Mouse (Mus musculus) forebrain, embryonic 14.5 days (tissue): ENCODE measurements at regions not wholly inside any gene's neighbourhood (a gene's known extent, or its start where the extent isn't known, plus 50 kb on each side); places are given as distances from the start of the nearest gene placed in this dataset.

Experiments
- ATAC-seq: fragments of 200-750 bp; cut with Nextera tagmentation; 2 replicates; pipeline ENCODE4 v1.8.0; 2017; ENCODE audit warnings: mild to moderate bottlenecking, moderate library complexity
- DNase-seq: peaks from one replicate; pipeline ENCODE4 v3.0.0-alpha.2; 2015; ENCODE audit warnings: low spot score
- H3K27ac ChIP-seq: fragments of 300-500 bp; sonication (generic); 2 replicates; pipeline ENCODE4 v1.5.1; 2014; ENCODE audit warnings: low read depth, mild to moderate bottlenecking, control low read depth, low read length, moderate library complexity
- H3K27me3 ChIP-seq: fragments of 300-500 bp; sonication (generic); replicated peaks from 2 replicates; pipeline ENCODE4 v1.6.1; 2014; ENCODE audit warnings: low read length, control low read depth, mixed read lengths; ENCODE audit not compliant: control insufficient read depth, insufficient read depth
- H3K36me3 ChIP-seq: fragments of 300-500 bp; sonication (generic); 2 replicates; pipeline ENCODE4 v1.6.1; 2014; ENCODE audit warnings: low read length, control low read depth; ENCODE audit not compliant: control insufficient read depth, insufficient read depth
- H3K4me1 ChIP-seq: fragments of 300-500 bp; sonication (generic); 2 replicates; pipeline ENCODE4 v1.6.1; 2014; ENCODE audit warnings: antibody characterized with exemption, low read length, control low read depth; ENCODE audit not compliant: control insufficient read depth, insufficient read depth
- H3K4me2 ChIP-seq: fragments of 300-500 bp; sonication (generic); 2 replicates; pipeline ENCODE4 v1.6.1; 2014; ENCODE audit warnings: mild to moderate bottlenecking, control low read depth, low read length
- H3K4me3 ChIP-seq: fragments of 300-500 bp; sonication (generic); 2 replicates; pipeline ENCODE4 v1.5.1; 2014; ENCODE audit warnings: low read depth, low read length, control low read depth
- H3K9ac ChIP-seq: fragments of 300-500 bp; sonication (generic); 2 replicates; pipeline ENCODE4 v1.6.1; 2014; ENCODE audit warnings: mild to moderate bottlenecking, low read length, control low read depth, moderate library complexity
- H3K9me3 ChIP-seq: fragments of 300-500 bp; sonication (generic); replicated peaks from 2 replicates; pipeline ENCODE4 v1.6.1; 2016; ENCODE audit warnings: low read length, control low read depth, mixed read lengths; ENCODE audit not compliant: control insufficient read depth
- WGBS: fragments of 180-500 bp; shearing (Covaris S2); extraction: QIAGEN DNeasy Blood & Tissue Kit; methylation state at CpG from one replicate; pipeline ENCODE4 v1.1.7; 2014; 5-methylcytosine and 5-hydroxymethylcytosine counted together

DNA sequence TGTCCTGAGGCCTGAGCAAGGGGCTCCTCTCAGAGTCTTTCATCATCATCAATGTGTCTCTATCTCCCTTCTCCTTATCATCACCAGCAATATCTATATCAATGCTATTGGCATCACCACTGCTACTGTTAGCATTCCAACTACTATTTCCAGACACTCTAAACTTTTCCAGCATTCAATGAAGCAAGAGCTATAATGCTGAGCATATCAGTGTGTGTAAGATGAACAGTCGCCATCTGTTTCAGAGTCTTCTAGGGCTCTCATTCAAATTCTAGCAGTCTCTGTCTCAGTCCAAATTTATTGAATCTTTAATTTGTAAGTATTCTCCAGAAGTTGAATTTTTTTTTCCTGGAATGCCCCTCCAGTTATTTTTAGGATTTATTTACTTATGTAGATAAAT lies 168.6 kb upstream of the Pld5 start:
- DNase-seq (no peak), ATAC-seq (no peak)
- Histone ChIP-seq H3K4me3 (no peak overlapping the region), H3K27ac (no peak overlapping the region), H3K4me1 (no peaks in the 10 kb centered on the region), H3K9me3 (no peaks in the 10 kb centered on the region), H3K27me3 (no peaks in the 10 kb centered on the region), H3K36me3 (no peaks in the 10 kb centered on the region), H3K9ac (no peak overlapping the region), H3K4me2 (no peak overlapping the region)
- 91% methylated on average over 1 of the region's 1 CpGs for WGBS

DNA sequence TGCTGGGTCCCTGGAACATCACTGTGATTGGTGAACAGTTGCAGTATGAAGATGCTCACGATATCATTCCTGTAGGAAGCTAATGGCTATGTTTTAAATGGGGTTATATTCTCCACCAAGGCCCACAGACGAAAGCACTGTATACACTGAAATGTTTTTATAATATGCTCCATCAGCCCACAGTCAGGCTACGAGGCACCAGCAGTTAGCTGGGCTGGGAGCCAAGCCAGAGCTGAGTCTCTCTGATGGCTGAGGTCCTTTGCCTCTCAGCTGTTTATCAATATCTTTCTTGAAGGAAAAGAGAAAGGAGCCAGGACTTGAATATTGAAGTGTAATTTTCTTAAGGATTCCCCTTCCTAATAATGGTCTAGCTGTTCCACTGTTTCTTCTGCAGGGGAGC lies 165.1 kb upstream of the Pld5 start:
- H3K4me2 ChIP-seq, result no peak overlapping the region
- H3K27ac ChIP-seq, result no peak overlapping the region
- DNase-seq, result peak; percentile 49
- WGBS, result 69% methylated on average over 3 of the region's 3 CpGs
- no peaks in the 10 kb centered on the region for H3K4me1 ChIP-seq
- no peaks in the 10 kb centered on the region for H3K9me3 ChIP-seq
- no peak overlapping the region for H3K9ac ChIP-seq
- no peak for ATAC-seq
- H3K27me3 ChIP-seq, result no peaks in the 10 kb centered on the region
- no peaks in the 10 kb centered on the region for H3K36me3 ChIP-seq
- no peak overlapping the region for H3K4me3 ChIP-seq

DNA sequence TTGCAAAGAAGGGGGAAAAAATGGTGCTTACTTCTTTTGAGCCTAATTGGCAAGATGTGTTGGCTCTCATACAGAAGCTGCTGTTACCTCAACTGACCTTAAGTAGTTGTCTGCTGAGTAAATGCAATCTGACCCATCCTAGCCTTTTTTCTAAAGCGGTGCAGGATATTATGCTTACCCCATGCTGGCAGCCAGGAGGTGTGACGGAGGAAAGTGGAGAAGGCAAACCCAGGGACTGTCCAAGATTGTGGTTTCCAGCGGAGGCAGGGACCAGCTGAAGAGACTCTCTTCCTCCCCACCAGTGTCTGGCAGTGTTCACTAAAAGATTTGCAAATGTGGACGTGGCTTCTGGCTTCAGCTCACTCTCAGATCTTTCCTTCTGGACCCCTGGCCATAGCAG lies 152.7 kb upstream of the Pld5 start:
- Histone ChIP-seq H3K27ac (no peak overlapping the region), H3K9ac (no peak overlapping the region), H3K4me2 (no peak overlapping the region), H3K9me3 (no peaks in the 10 kb centered on the region), H3K27me3 (no peaks in the 10 kb centered on the region), H3K4me3 (no peak overlapping the region), H3K36me3 (no peaks in the 10 kb centered on the region), H3K4me1 (no peaks in the 10 kb centered on the region)
- no peak for DNase-seq
- no peak for ATAC-seq
- WGBS, result 53% methylated on average over 4 of the region's 4 CpGs

DNA sequence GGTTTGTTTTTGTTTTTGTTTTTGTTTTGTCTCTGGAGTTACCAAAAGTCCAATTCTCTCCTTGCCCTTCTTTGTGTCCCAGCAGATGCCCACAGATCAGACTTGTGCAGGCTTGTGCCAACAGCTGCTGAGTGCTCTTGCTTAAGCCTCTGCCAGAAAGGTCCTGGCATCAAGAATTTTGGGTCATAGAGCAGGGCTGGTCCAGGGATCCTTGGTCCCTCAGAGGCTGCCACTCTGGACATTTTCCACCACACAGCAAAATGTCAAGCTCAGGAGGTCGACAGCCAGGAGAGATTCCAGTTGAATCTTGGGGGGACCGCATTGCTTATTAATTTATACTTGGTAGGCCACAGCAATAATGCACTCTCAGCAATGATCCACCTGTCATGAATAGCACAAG lies 151.9 kb upstream of the Pld5 start:
- H3K4me3 ChIP-seq, result no peak overlapping the region
- H3K4me1 ChIP-seq, result no peaks in the 10 kb centered on the region
- H3K4me2 ChIP-seq, result no peak overlapping the region
- H3K9ac ChIP-seq, result no peak overlapping the region
- WGBS, result 82% methylated on average over 2 of the region's 2 CpGs
- no peak for ATAC-seq
- DNase-seq, result no peak
- no peaks in the 10 kb centered on the region for H3K9me3 ChIP-seq
- no peak overlapping the region for H3K27ac ChIP-seq
- no peaks in the 10 kb centered on the region for H3K36me3 ChIP-seq
- no peaks in the 10 kb centered on the region for H3K27me3 ChIP-seq

DNA sequence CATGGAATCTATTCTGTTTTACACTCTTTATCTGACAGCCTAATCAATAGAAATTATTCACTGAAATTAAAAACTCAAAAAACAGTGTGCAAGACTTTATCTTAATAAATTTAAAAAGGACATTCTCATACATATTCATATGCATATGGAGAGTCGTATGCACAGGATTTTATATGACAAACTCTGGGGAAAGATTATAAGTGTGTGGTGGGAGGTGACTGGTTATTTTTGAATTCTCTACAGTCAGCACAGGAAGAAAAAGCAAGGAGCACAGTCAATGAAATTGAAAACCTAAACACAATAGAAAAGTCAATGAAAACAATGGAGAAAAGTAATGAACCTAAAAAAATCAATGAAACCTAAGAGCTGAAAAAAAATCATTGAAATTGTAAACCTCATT lies 142.1 kb upstream of the Pld5 start:
- no peak for ATAC-seq
- no peak overlapping the region for H3K4me3 ChIP-seq
- H3K4me2 ChIP-seq, result no peak overlapping the region
- no peak overlapping the region for H3K27ac ChIP-seq
- no peaks in the 10 kb centered on the region for H3K4me1 ChIP-seq
- no peak overlapping the region for H3K9ac ChIP-seq
- H3K36me3 ChIP-seq, result no peaks in the 10 kb centered on the region
- DNase-seq, result no peak
- H3K27me3 ChIP-seq, result no peaks in the 10 kb centered on the region
- WGBS, result 70% methylated on average over 1 of the region's 1 CpGs
- H3K9me3 ChIP-seq, result no peaks in the 10 kb centered on the region

DNA sequence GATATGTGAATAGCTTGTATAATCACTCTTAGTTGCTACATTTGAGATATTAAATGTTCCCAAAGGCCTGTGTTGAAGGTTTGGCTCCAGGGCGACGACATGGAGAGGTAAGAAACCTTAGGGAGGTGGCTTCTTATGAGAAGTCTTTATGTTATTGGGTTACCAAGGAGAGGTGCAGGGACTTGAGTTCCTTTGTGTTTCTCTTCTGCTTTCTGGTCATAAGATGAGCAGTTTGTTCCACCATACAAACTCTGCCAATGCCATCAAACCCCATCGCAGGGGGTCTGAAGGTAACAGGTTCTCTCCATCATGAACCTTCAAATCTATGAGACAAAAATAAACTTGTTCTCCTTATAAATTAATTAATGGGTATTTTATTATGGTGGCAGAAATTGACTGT lies 129.0 kb upstream of the Pld5 start:
- ATAC-seq (no peak), DNase-seq (no peak)
- H3K4me3 ChIP-seq, result no peak overlapping the region
- WGBS, result 95% methylated on average over 3 of the region's 3 CpGs
- H3K27ac ChIP-seq, result no peak overlapping the region
- H3K27me3 ChIP-seq, result no peaks in the 10 kb centered on the region
- no peaks in the 10 kb centered on the region for H3K4me1 ChIP-seq
- no peaks in the 10 kb centered on the region for H3K36me3 ChIP-seq
- H3K9ac ChIP-seq, result no peak overlapping the region
- no peaks in the 10 kb centered on the region for H3K9me3 ChIP-seq
- H3K4me2 ChIP-seq, result no peak overlapping the region

DNA sequence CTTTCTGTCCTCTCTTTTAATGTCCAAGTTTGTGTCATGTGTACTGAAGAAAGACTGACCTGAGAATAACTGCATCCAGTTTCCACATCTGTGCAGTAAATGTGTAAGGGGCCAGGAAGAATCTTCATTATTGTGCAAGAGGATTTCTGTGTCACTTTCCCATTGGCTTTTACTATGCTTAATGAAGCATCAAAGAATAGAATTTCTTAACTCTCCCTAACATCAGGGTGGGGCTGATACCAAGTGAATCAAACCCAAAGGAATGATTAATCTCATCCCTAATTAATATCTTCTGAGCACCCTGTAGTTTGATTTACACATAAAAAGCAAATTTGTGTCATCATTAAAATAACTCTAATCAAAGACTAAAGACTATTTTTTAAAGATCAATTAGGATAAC lies 104.5 kb upstream of the Pld5 start:
- no peak for DNase-seq
- ATAC-seq, result no peak
- Histone ChIP-seq H3K9ac (no peak overlapping the region), H3K27me3 (no peaks in the 10 kb centered on the region), H3K4me3 (no peak overlapping the region), H3K36me3 (no peaks in the 10 kb centered on the region), H3K4me1 (no peaks in the 10 kb centered on the region), H3K9me3 (no peaks in the 10 kb centered on the region), H3K27ac (no peak overlapping the region), H3K4me2 (no peak overlapping the region)

DNA sequence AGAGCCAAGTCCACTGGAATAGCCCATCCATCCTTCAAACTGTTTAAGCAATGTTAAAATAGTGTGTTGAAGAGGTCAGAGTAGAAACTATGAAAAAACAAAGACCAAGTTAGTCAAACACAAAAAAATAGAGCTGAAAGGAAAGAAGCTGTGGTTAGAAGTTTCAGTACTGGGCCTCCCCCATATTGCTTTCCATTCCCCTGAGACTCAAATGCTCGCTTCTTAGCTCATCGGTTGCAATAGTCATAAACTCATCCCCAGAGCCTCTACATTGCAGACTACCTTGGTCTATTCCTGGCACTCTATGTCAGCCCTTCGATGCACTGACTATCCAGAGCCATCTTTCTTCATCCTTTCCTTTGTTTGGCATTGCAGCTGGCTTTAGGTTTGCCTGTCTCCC lies 91.8 kb upstream of the Pld5 start:
- Histone ChIP-seq H3K4me1 (no peaks in the 10 kb centered on the region), H3K4me2 (no peak overlapping the region), H3K9ac (no peak overlapping the region), H3K27me3 (no peaks in the 10 kb centered on the region), H3K36me3 (no peaks in the 10 kb centered on the region), H3K4me3 (no peak overlapping the region), H3K27ac (no peak overlapping the region), H3K9me3 (no peaks in the 10 kb centered on the region)
- ATAC-seq, result no peak
- DNase-seq, result no peak
- 87% methylated on average over 3 of the region's 3 CpGs for WGBS

DNA sequence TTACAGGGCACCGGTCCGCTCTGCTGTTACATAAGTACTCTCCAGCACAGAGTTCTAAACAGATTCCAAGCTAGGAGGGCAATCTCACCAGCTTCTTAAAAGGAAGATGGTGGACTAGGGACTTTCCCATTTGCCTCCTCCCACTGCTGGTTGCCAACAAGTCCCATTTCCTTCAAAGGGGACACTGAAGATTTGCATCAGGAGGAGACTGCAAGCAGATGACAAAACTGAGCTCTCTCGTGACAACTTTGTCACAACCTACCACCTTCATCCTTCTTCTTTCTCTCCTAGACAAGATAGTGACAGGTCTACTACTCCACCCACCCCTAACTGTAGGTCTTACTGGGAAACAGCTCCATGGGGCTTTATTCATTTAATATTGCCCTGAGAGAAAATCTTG lies 85.8 kb upstream of the Pld5 start:
- H3K4me1 ChIP-seq, result no peaks in the 10 kb centered on the region
- 93% methylated on average over 3 of the region's 3 CpGs for WGBS
- no peak for ATAC-seq
- H3K36me3 ChIP-seq, result no peaks in the 10 kb centered on the region
- no peak overlapping the region for H3K9ac ChIP-seq
- H3K27me3 ChIP-seq, result no peaks in the 10 kb centered on the region
- H3K9me3 ChIP-seq, result no peaks in the 10 kb centered on the region
- no peak overlapping the region for H3K27ac ChIP-seq
- no peak overlapping the region for H3K4me2 ChIP-seq
- H3K4me3 ChIP-seq, result no peak overlapping the region
- DNase-seq, result no peak
